Mouse (Mus musculus) liver, adult 2 months (tissue): ENCODE measurements at regions not wholly inside any gene's neighbourhood (a gene's known extent, or its start where the extent isn't known, plus 50 kb on each side); places are given as distances from the start of the nearest gene placed in this dataset.
A peak's percentile ranks its signal among the peaks of the same experiment; 100 is the strongest.

Experiments used
- DNase-seq: peaks from one replicate; pipeline ENCODE4 v3.0.0-alpha.2; 2011; ENCODE audit warnings: low read depth, low spot score; ENCODE audit errors: extremely low read depth
- H3K27ac ChIP-seq: fragments of 200-500 bp; replicated peaks from 2 replicates; pipeline ENCODE4 v1.5.1; 2012; ENCODE audit warnings: low read depth, mild to moderate bottlenecking, control low read depth, inconsistent platforms, low read length; ENCODE audit not compliant: insufficient read depth
- H3K27me3 ChIP-seq: fragments of 200-500 bp; 2 replicates; pipeline ENCODE4 v1.6.1; 2012; ENCODE audit warnings: mild to moderate bottlenecking, moderate library complexity, low read length, inconsistent platforms; ENCODE audit not compliant: control insufficient read depth, insufficient read depth
- H3K36me3 ChIP-seq: fragments of 200-500 bp; 2 replicates; pipeline ENCODE4 v1.6.1; 2012; ENCODE audit warnings: low read length, inconsistent platforms; ENCODE audit not compliant: control insufficient read depth, insufficient read depth
- H3K4me1 ChIP-seq: fragments of 200-500 bp; 2 replicates; pipeline ENCODE4 v1.6.1; 2011; ENCODE audit warnings: low read length; ENCODE audit not compliant: control insufficient read depth, insufficient read depth
- H3K4me3 ChIP-seq: fragments of 200-500 bp; 2 replicates; pipeline ENCODE4 v1.5.1; 2011; ENCODE audit warnings: low read depth, mild to moderate bottlenecking, control low read depth, low read length, moderate library complexity; ENCODE audit not compliant: insufficient read depth
- H3K79me2 ChIP-seq: fragments of 200-500 bp; 2 replicates; pipeline ENCODE4 v1.6.1; 2012; ENCODE audit warnings: inconsistent platforms, mild to moderate bottlenecking, low read length, moderate library complexity; ENCODE audit not compliant: control insufficient read depth, insufficient read depth
- H3K9ac ChIP-seq: fragments of 200-500 bp; 2 replicates; pipeline ENCODE4 v1.6.1; 2012; ENCODE audit warnings: low read depth, mild to moderate bottlenecking, control low read depth, inconsistent platforms, low read length
- CTCF ChIP-seq: fragments of 200-500 bp; IDR thresholded peaks from 2 replicates; pipeline ENCODE4 v1.5.1; 2011; ENCODE audit warnings: low read depth, low read length, control low read depth
- POLR2A ChIP-seq: fragments of 200-500 bp; IDR thresholded peaks from 2 replicates; pipeline ENCODE4 v1.6.1; 2011; ENCODE audit warnings: low read length, control low read depth; ENCODE audit not compliant: insufficient read depth; ENCODE audit errors: extremely low read depth
- WGBS: fragments of 180-500 bp; shearing (Covaris S2); methylation state at CpG from one replicate; pipeline ENCODE4 v1.1.7; 2018; 5-methylcytosine and 5-hydroxymethylcytosine counted together

DNA sequence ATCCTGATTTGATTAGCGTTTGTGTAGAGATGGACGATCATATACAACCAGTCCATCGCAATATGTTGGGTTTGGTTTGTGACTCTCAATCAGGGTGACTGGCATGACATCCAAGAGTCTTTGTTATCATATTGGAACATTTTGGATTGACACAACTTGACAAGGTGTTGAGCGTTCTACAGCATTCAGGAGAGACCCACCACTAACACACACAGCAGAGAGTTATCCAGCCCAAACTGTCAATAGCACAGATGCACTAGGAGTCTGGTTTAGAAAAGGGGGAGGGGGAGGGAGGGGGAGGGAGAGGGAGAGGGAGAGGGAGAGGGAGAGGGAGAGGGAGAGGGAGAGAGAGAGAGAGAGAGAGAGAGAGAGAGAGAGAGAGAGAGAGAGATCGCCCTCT is 144.5 kb downstream of the Psat1 start:
- Histone ChIP-seq H3K9ac (no peak overlapping the region), H3K4me1 (peaks cover 1% of the 10 kb centered on the region; the same call in 1 of the 2 replicates), H3K36me3 (no peaks in the 10 kb centered on the region), H3K27me3 (0 out of 2 replicates have a peak, but pooled peaks cover 2% of the 10 kb centered on the region), H3K4me3 (no peak overlapping the region), H3K27ac (no peak overlapping the region), H3K79me2 (no peaks in the 10 kb centered on the region)
- 69% methylated on average over 5 of the region's 5 CpGs for WGBS
- no peak for DNase-seq
- TF ChIP-seq POLR2A = no peak
- no peak for TF ChIP-seq CTCF

DNA sequence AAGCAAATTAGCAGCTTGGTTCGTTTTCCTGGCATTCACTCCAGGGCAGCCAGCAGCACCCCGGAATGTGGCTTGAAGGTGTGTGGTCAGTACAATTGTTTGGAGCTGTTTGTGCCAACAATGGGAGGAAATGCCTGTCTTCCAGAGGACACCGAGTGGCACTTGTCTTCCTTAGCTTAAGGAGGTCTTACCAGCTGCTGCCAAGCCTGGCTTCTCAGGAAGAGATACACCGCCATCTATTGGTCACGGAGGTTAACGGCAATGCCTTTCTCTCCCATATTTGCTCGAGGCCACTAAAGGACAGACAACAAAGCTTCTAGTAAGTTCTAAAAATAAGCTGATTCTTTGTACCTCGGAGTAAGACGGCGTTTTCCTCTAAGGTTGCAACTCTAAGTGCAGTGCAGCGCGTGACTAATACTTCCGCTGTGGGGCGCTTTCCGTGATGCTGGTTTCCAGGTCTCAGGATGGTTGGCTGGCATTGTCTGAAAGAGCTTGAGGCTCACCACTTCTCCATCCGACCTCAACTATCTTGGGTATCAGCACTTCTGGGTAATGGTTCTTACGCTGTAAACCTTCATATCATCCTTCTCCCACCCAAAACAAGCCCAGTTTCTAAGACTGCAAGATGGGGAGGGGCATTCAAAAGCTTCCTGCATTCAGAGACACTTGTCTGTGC is 145.2 kb downstream of the Psat1 start:
- H3K27ac ChIP-seq = no peak overlapping the region
- 5% methylated on average over 17 of the region's 17 CpGs for WGBS
- no peak overlapping the region for H3K4me3 ChIP-seq
- DNase-seq = peak; percentile 39
- peaks cover 1% of the 10 kb centered on the region; the same call in 1 of the 2 replicates for H3K4me1 ChIP-seq
- TF ChIP-seq POLR2A (no peak), CTCF (peak; percentile 61)
- no peaks in the 10 kb centered on the region for H3K36me3 ChIP-seq
- H3K9ac ChIP-seq = no peak overlapping the region
- no peaks in the 10 kb centered on the region for H3K79me2 ChIP-seq
- 0 out of 2 replicates have a peak, but pooled peaks cover 2% of the 10 kb centered on the region for H3K27me3 ChIP-seq

DNA sequence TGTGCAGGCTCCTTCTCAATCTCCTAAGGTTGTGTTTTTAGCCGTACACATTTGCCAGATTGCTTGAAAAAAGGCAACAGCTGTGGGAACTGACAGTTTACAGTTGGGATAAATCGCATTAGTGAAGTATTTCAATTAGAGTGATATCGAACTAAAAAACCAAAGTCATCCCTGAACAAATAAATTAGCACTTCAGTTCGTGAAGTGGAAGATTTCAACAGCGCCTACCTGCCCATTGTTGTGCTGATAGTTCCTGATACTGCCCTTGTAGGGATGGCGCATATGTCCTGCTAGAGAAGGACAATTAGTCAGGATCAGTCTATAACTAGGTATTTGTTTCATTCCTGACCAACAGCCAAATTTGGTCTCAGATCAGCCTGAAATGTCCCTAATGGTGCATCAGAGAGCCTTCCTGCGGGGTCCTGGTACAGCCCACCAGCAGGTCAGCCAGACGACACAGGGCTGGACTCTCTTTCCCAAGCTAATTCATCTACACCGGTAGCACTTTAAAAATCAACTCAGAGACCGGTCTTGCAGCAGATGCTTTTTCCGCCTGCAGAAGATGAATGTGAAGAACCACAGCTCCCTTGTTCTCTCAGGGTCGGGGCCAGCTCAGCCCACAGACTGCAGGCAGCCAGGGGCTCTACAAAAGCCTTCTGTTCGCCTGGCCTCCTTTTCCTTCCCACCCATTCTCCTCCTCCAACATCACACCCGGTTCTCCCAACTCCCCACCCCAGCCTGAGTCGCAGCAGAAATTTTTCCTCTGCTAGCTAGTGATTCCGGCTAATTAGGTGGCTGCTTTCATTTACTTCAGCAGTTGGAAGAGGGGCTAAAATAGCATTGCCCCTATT is 146.1 kb downstream of the Psat1 start:
- H3K4me3 ChIP-seq = no peak overlapping the region
- H3K4me1 ChIP-seq = peaks cover 1% of the 10 kb centered on the region; the same call in 1 of the 2 replicates
- WGBS = 28% methylated on average over 16 of the region's 16 CpGs
- no peak overlapping the region for H3K9ac ChIP-seq
- no peaks in the 10 kb centered on the region for H3K79me2 ChIP-seq
- no peaks in the 10 kb centered on the region for H3K36me3 ChIP-seq
- no peak overlapping the region for H3K27ac ChIP-seq
- TF ChIP-seq POLR2A = no peak
- no peak for TF ChIP-seq CTCF
- DNase-seq = no peak
- H3K27me3 ChIP-seq = 0 out of 2 replicates have a peak, but pooled peaks cover 2% of the 10 kb centered on the region

DNA sequence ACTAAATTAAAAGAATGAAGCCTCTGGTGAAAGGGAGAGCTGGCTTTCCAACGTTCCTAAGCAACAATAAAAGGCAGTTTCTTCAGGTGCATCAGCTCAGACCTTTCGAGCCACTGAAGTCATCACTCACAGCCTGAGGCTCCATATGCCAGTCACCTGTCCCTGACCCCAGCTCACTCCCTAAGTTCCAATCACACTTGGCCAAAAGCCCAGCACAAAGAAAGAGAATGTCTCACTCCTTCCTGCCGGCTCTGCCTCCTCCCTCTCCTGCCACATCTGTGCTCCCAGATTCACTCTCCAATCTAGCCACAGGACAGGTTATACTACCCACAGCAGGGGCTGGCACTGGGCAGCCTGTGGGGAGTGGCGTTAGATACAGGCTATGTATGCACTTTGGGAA is 150.7 kb downstream of the Psat1 start:
- Histone ChIP-seq H3K4me1 (no peaks in the 10 kb centered on the region), H3K36me3 (no peaks in the 10 kb centered on the region), H3K27me3 (0 out of 2 replicates have a peak, but pooled peaks cover 2% of the 10 kb centered on the region), H3K79me2 (no peaks in the 10 kb centered on the region), H3K9ac (no peak overlapping the region), H3K27ac (no peak overlapping the region), H3K4me3 (no peak overlapping the region)
- 40% methylated on average over 4 of the region's 4 CpGs for whole genome bisulfite sequencing
- DNase-seq = no peak
- TF ChIP-seq CTCF = no peak
- no peak for TF ChIP-seq POLR2A

DNA sequence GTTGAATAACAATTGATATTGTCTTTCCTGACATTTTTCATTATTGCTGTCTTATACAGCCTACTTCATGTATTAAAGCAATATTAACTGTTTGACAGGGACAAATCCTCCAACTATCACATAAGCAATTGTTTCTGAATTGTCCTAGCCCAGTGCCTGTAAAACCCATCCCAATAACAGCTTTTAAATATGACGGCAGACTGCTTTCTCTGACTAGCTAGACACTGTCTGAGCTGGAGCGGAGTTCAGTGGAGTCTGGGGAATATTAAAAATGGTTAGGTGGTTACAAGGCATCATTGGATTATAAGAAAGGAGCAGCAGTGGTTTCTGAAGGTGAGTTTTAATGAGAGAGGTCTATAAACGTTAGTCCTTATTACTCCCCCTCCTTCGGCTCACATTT is 155.2 kb downstream of the Psat1 start:
- Histone ChIP-seq H3K36me3 (no peaks in the 10 kb centered on the region), H3K4me1 (no peaks in the 10 kb centered on the region), H3K27me3 (no peaks in the 10 kb centered on the region), H3K79me2 (no peaks in the 10 kb centered on the region), H3K4me3 (no peak overlapping the region), H3K27ac (no peak overlapping the region), H3K9ac (no peak overlapping the region)
- DNase-seq = no peak
- TF ChIP-seq CTCF (no peak), POLR2A (no peak)
- WGBS = 78% methylated on average over 4 of the region's 4 CpGs
